Mouse (Mus musculus) layer of hippocampus, adult 8-10 months (tissue): ENCODE results near the gene Lif. TPM values are rescaled to one million over a fixed set of nuclear protein-coding genes. Genes with fewer than 3 reads are reported as not detected.

Source experiments
- DNase-seq, 2 experiments: peaks; one replicate each; pipeline ENCODE4 v3.0.0; 2022; ENCODE audit warnings: low spot score in 2 of 2
- total RNA-seq, 4 experiments: library from RNA; stranded (reverse); gene quantifications; 2 replicates each; pipeline ENCODE4 v1.2.4; 2022

Lif gene
- 1 to 10 TPM in 3 of 4 experiments, under 1 TPM in 1; 0.71 to 2.8 (median 1.6) TPM for total RNA-seq

- DNase-seq, result no peak
These were observed at the start of gene Lif for GRCm38 (mm10) chr11:4256846-4257607. Lif (plus strand) TSS chr11:4257557.

- DNase-seq, result no peak
These were observed 49.7 kb upstream of the Lif start for GRCm38 (mm10) chr11:4207655-4208054.

GRCm38 (mm10) chr11:4209556-4209955 is 47.8 kb upstream of the Lif start:
- DNase-seq, result no peak

- DNase-seq, result no peak
These were observed 46.6 kb upstream of the Lif start for GRCm38 (mm10) chr11:4210786-4211185.

- DNase-seq, result no peak
These were observed 44.2 kb upstream of the Lif start for GRCm38 (mm10) chr11:4213107-4213506.

GRCm38 (mm10) chr11:4214572-4214971 is 42.8 kb upstream of the Lif start:
- DNase-seq, result no peak

GRCm38 (mm10) chr11:4215061-4215460 is 42.3 kb upstream of the Lif start:
- DNase-seq, result no peak

GRCm38 (mm10) chr11:4216248-4217000 is 40.9 kb upstream of the Lif start:
- peak in 1 of 2 experiments; percentile 13 for DNase-seq

GRCm38 (mm10) chr11:4217914-4218629 is 39.3 kb upstream of the Lif start, which contains the start of gene Castor1:
Castor1 (plus strand) TSS chr11:4218225.
- peak; percentile 49 to 62 for DNase-seq

GRCm38 (mm10) chr11:4218637-4219036 is 38.7 kb upstream of the Lif start:
- DNase-seq, result no peak

GRCm38 (mm10) chr11:4219317-4219751 is 38.0 kb upstream of the Lif start:
- peak; percentile 58 to 77 for DNase-seq

- no peak for DNase-seq
These were observed 37.4 kb upstream of the Lif start for GRCm38 (mm10) chr11:4219908-4220307.

GRCm38 (mm10) chr11:4220443-4221400 is 36.6 kb upstream of the Lif start:
- peak; percentile 38 to 64 for DNase-seq

- no peak for DNase-seq
These were observed 35.1 kb upstream of the Lif start for GRCm38 (mm10) chr11:4222046-4222950.

- DNase-seq, result no peak
These were observed 33.8 kb upstream of the Lif start for GRCm38 (mm10) chr11:4223393-4224188.

GRCm38 (mm10) chr11:4224223-4224622 is 33.1 kb upstream of the Lif start:
- DNase-seq, result no peak

GRCm38 (mm10) chr11:4226569-4227325 is 30.6 kb upstream of the Lif start:
- no peak for DNase-seq

- DNase-seq, result no peak
These were observed 28.9 kb upstream of the Lif start for GRCm38 (mm10) chr11:4228463-4228862.
